ENCODE assay signal across 13 mouse cellular contexts in genomic region chr2:84883942-84884341, GRCm38 (mm10). TPM values are rescaled to one million over a fixed set of nuclear protein-coding genes. Genes with fewer than 3 reads are reported as not detected.
DNase-seq lines count a peak whose midpoint lies in the region; ATAC-seq and TF ChIP-seq lines count a peak whose summit lies in the region.
"Had no signal": no experiment of that assay in that cellular context is flagged by ENCODE, and none has a peak within 500 bp of the region (broad histone marks: within the 10 kb centered on the region; RNA-seq: fewer than 3 reads in every experiment).

No protein-coding gene starts in this region.

- peaks cover 61% of the 10 kb centered on the region for H3K4me1 ChIP-seq in hindbrain, embryonic 10.5 days (replicated peaks)
- H3K4me1 ChIP-seq in hindbrain, postnatal 0 days (ENCODE audit: insufficient read depth, low read length): no peaks in the 10 kb centered on the region; the same call in none of the 2 replicates
- peaks cover 28% of the 10 kb centered on the region for H3K4me1 ChIP-seq in liver, postnatal 0 days (ENCODE audit: insufficient read depth)
- peaks cover 13% of the 10 kb centered on the region for H3K4me1 ChIP-seq in liver, embryonic 11.5 days (replicated peaks; ENCODE audit: control insufficient read depth, insufficient read depth, low read length)
- peaks cover 35% of the 10 kb centered on the region for H3K4me1 ChIP-seq in forebrain, embryonic 16.5 days (replicated peaks; ENCODE audit: control insufficient read depth, insufficient read depth, low read length)
- peaks cover 55% of the 10 kb centered on the region for H3K4me1 ChIP-seq in neural tube, embryonic 13.5 days (replicated peaks)

- no peaks in the 10 kb centered on the region for H3K36me3 ChIP-seq in hindbrain, embryonic 10.5 days
- no peaks in the 10 kb centered on the region for H3K36me3 ChIP-seq in hindbrain, postnatal 0 days (ENCODE audit: insufficient read depth, low read length)
- no peaks in the 10 kb centered on the region for H3K36me3 ChIP-seq in liver, postnatal 0 days (replicated peaks; ENCODE audit: insufficient read depth, low read length)
- no peaks in the 10 kb centered on the region for H3K36me3 ChIP-seq in liver, embryonic 11.5 days (ENCODE audit: control insufficient read depth, insufficient read depth, low read length)
- no peaks in the 10 kb centered on the region for H3K36me3 ChIP-seq in forebrain, embryonic 16.5 days (ENCODE audit: control insufficient read depth, insufficient read depth)
- H3K36me3 ChIP-seq in neural tube, embryonic 13.5 days: no peaks in the 10 kb centered on the region

- 53% methylated on average over 4 of the region's 4 CpGs for WGBS in hindbrain, embryonic 10.5 days
- WGBS in hindbrain, postnatal 0 days: 71% methylated on average over 4 of the region's 4 CpGs
- 68% methylated on average over 4 of the region's 4 CpGs for WGBS in liver, postnatal 0 days (ENCODE audit: insufficient replicate concordance)
- WGBS in liver, embryonic 11.5 days: 57% methylated on average over 4 of the region's 4 CpGs
- 65% methylated on average over 4 of the region's 4 CpGs for WGBS in forebrain, embryonic 16.5 days
- 75% methylated on average over 4 of the region's 4 CpGs for WGBS in neural tube, embryonic 13.5 days

- ATAC-seq in hindbrain, postnatal 0 days: no peak
- ATAC-seq in liver, postnatal 0 days: no peak
- no peak for ATAC-seq in liver, embryonic 11.5 days (replicated peaks; ENCODE audit: low FRiP score)
- no peak for ATAC-seq in forebrain, embryonic 16.5 days
- ATAC-seq in neural tube, embryonic 13.5 days (ENCODE audit: low read depth): no peak

- peak overlapping the region; percentile 40 for H3K4me3 ChIP-seq in hindbrain, embryonic 10.5 days
- H3K4me3 ChIP-seq in hindbrain, postnatal 0 days (ENCODE audit: low read length): no peak overlapping the region
- no peak overlapping the region for H3K4me3 ChIP-seq in liver, postnatal 0 days (ENCODE audit: low read depth, low read length)
- no peak overlapping the region for H3K4me3 ChIP-seq in liver, embryonic 11.5 days (ENCODE audit: low read depth, low read length)
- H3K4me3 ChIP-seq in forebrain, embryonic 16.5 days (replicated peaks; ENCODE audit: low read length): peak overlapping the region; percentile 71
- 0 out of 2 replicates have a peak overlapping the region, but pooled peaks have one; percentile 12 for H3K4me3 ChIP-seq in neural tube, embryonic 13.5 days

- no peaks in the 10 kb centered on the region for H3K9me3 ChIP-seq in hindbrain, embryonic 10.5 days
- H3K9me3 ChIP-seq in hindbrain, postnatal 0 days (ENCODE audit: low read length): no peaks in the 10 kb centered on the region
- H3K9me3 ChIP-seq in liver, postnatal 0 days (ENCODE audit: low read length): no peaks in the 10 kb centered on the region
- no peaks in the 10 kb centered on the region for H3K9me3 ChIP-seq in liver, embryonic 11.5 days (ENCODE audit: control insufficient read depth, low read length)
- no peaks in the 10 kb centered on the region for H3K9me3 ChIP-seq in forebrain, embryonic 16.5 days (ENCODE audit: control insufficient read depth, low read length)
- no peaks in the 10 kb centered on the region for H3K9me3 ChIP-seq in neural tube, embryonic 13.5 days

- H3K9ac ChIP-seq in hindbrain, postnatal 0 days (replicated peaks; ENCODE audit: low read length): no peak overlapping the region
- no peak overlapping the region for H3K9ac ChIP-seq in liver, postnatal 0 days (replicated peaks)
- no peak overlapping the region for H3K9ac ChIP-seq in liver, embryonic 11.5 days (ENCODE audit: low read depth, low read length)
- 0 out of 2 replicates have a peak overlapping the region, but pooled peaks have one; percentile 15 for H3K9ac ChIP-seq in forebrain, embryonic 16.5 days (replicated peaks; ENCODE audit: low read depth, low read length)
- no peak overlapping the region for H3K9ac ChIP-seq in neural tube, embryonic 13.5 days
- H3K9ac ChIP-seq: liver, embryonic 14.5 days had no signal

- peaks cover 94% of the 10 kb centered on the region for H3K27me3 ChIP-seq in hindbrain, embryonic 10.5 days (ENCODE audit: insufficient read depth, poor library complexity, severe bottlenecking)
- H3K27me3 ChIP-seq in hindbrain, postnatal 0 days (ENCODE audit: insufficient read depth, low read length): peaks cover 27% of the 10 kb centered on the region; the same call in 1 of the 2 replicates
- peaks cover 88% of the 10 kb centered on the region for H3K27me3 ChIP-seq in liver, postnatal 0 days (ENCODE audit: insufficient read depth, low read length)
- peaks cover 90% of the 10 kb centered on the region for H3K27me3 ChIP-seq in liver, embryonic 11.5 days (replicated peaks; ENCODE audit: control insufficient read depth, insufficient read depth, low read length)
- peaks cover 17% of the 10 kb centered on the region for H3K27me3 ChIP-seq in forebrain, embryonic 16.5 days (replicated peaks; ENCODE audit: control insufficient read depth, insufficient read depth, low read length)
- H3K27me3 ChIP-seq in neural tube, embryonic 13.5 days: peaks cover 87% of the 10 kb centered on the region

- TF ChIP-seq CTCF in hindbrain, postnatal 0 days (IDR thresholded peaks at IDR 0.05; ENCODE audit: low read depth): no peak
- no peak for TF ChIP-seq CTCF in liver, postnatal 0 days (IDR thresholded peaks at IDR 0.05; ENCODE audit: low read depth)

- no peak overlapping the region for H3K4me2 ChIP-seq in hindbrain, postnatal 0 days (ENCODE audit: low read depth, low read length)
- H3K4me2 ChIP-seq in liver, postnatal 0 days (ENCODE audit: low read depth, low read length): no peak overlapping the region
- H3K4me2 ChIP-seq in liver, embryonic 11.5 days: no peak overlapping the region
- peak overlapping the region; percentile 86 for H3K4me2 ChIP-seq in forebrain, embryonic 16.5 days (ENCODE audit: low read length)
- H3K4me2 ChIP-seq in neural tube, embryonic 13.5 days: peak overlapping the region; percentile 96

- no peak for TF ChIP-seq EP300 in liver, postnatal 0 days (IDR thresholded peaks at IDR 0.05; ENCODE audit: low read depth)

- H3K27ac ChIP-seq in hindbrain, embryonic 10.5 days: 0 out of 2 replicates have a peak overlapping the region, but pooled peaks have one; percentile 30
- no peak overlapping the region for H3K27ac ChIP-seq in hindbrain, postnatal 0 days
- H3K27ac ChIP-seq in liver, postnatal 0 days (ENCODE audit: low read depth): no peak overlapping the region
- no peak overlapping the region for H3K27ac ChIP-seq in liver, embryonic 11.5 days (ENCODE audit: low read depth, low read length)
- no peak overlapping the region for H3K27ac ChIP-seq in forebrain, embryonic 16.5 days (ENCODE audit: low read length)
- H3K27ac ChIP-seq in neural tube, embryonic 13.5 days (replicated peaks): peak overlapping the region; percentile 42; the same call in 1 of the 2 replicates
- H3K27ac ChIP-seq: liver, embryonic 14.5 days had no signal

- DNase-seq in hindbrain, embryonic 10.5 days (ENCODE audit: low spot score): no peak
- DNase-seq in hindbrain, postnatal 0 days (ENCODE audit: low spot score): no peak
- DNase-seq in liver, postnatal 0 days: peak; percentile 11
- no peak for DNase-seq in liver, embryonic 11.5 days (ENCODE audit: low spot score)
- no peak for DNase-seq in c-Kit-positive CD71-positive TER-119-positive erythroid progenitor cells, embryonic 14.5 days (ENCODE audit: low spot score)
- no peak for DNase-seq in urinary bladder, postnatal 14 days (ENCODE audit: low spot score)
- DNase-seq: adrenal gland, postnatal 14 days; B cell, adult 2 months; cerebellum, adult 8-10 months had no signal

RNA-seq across cellular contexts. Expression of gene Rtn4rl2, which starts 2.6 kb away (rescaled TPM):
- 3.8 and 4.0 TPM in 2 replicates for polyA plus RNA-seq in hindbrain, embryonic 10.5 days (2016; fragmentation: Nextera tagmentation; extraction: Ambion mirVana)
- 10.1 and 12.2 TPM in 2 replicates for total RNA-seq in hindbrain, postnatal 0 days (2014; rRNA removed)
- 4.2 and 4.3 TPM in 2 replicates for polyA plus RNA-seq in hindbrain, postnatal 0 days (2015; fragmentation: Nextera tagmentation; extraction: Ambion mirVana)
- 0.14 and 0.31 TPM in 2 replicates for polyA plus RNA-seq in liver, postnatal 0 days (2015; fragmentation: Nextera tagmentation; extraction: Ambion mirVana)
- polyA plus RNA-seq in liver, embryonic 11.5 days (2014; fragmentation: Nextera tagmentation; extraction: Ambion mirVana): 0.66 and 1.2 TPM in 2 replicates
- 9.8 and 11.4 TPM in 2 replicates for polyA plus RNA-seq in forebrain, embryonic 16.5 days (2015; fragmentation: Nextera tagmentation; extraction: Ambion mirVana)
- 6.8 and 7.1 TPM in 2 replicates for polyA plus RNA-seq in neural tube, embryonic 13.5 days (2015; fragmentation: Nextera tagmentation; extraction: Ambion mirVana)
- total RNA-seq: megakaryocyte progenitor cell, adult 5-6 weeks had no signal

RNA-seq across cellular contexts. Expression of gene Slc43a1, which starts 45.3 kb away (rescaled TPM):
- polyA plus RNA-seq in hindbrain, embryonic 10.5 days (2016; fragmentation: Nextera tagmentation; extraction: Ambion mirVana): 23.1 and 28.6 TPM in 2 replicates
- total RNA-seq in hindbrain, postnatal 0 days (2014; rRNA removed): 5.8 and 9.3 TPM in 2 replicates
- polyA plus RNA-seq in hindbrain, postnatal 0 days (2015; fragmentation: Nextera tagmentation; extraction: Ambion mirVana): 1.3 and 1.5 TPM in 2 replicates
- 67.8 and 74.2 TPM in 2 replicates for polyA plus RNA-seq in liver, postnatal 0 days (2015; fragmentation: Nextera tagmentation; extraction: Ambion mirVana)
- 83.2 and 101 TPM in 2 replicates for polyA plus RNA-seq in liver, embryonic 11.5 days (2014; fragmentation: Nextera tagmentation; extraction: Ambion mirVana)
- polyA plus RNA-seq in forebrain, embryonic 16.5 days (2015; fragmentation: Nextera tagmentation; extraction: Ambion mirVana): 2.6 and 3.1 TPM in 2 replicates
- polyA plus RNA-seq in neural tube, embryonic 13.5 days (2015; fragmentation: Nextera tagmentation; extraction: Ambion mirVana): 2.4 and 3.3 TPM in 2 replicates

RNA-seq across cellular contexts. Expression of gene Slc43a3, which starts 52.4 kb away (rescaled TPM):
- polyA plus RNA-seq in hindbrain, embryonic 10.5 days (2016; fragmentation: Nextera tagmentation; extraction: Ambion mirVana): 21.5 and 26.6 TPM in 2 replicates
- total RNA-seq in hindbrain, postnatal 0 days (2014; rRNA removed): 4.9 and 9.7 TPM in 2 replicates
- polyA plus RNA-seq in hindbrain, postnatal 0 days (2015; fragmentation: Nextera tagmentation; extraction: Ambion mirVana): 4.1 and 6.4 TPM in 2 replicates
- polyA plus RNA-seq in liver, postnatal 0 days (2015; fragmentation: Nextera tagmentation; extraction: Ambion mirVana): 45.5 and 48.5 TPM in 2 replicates
- 107 and 111 TPM in 2 replicates for polyA plus RNA-seq in liver, embryonic 11.5 days (2014; fragmentation: Nextera tagmentation; extraction: Ambion mirVana)
- 6.6 and 7.2 TPM in 2 replicates for polyA plus RNA-seq in forebrain, embryonic 16.5 days (2015; fragmentation: Nextera tagmentation; extraction: Ambion mirVana)
- 8.6 and 11.2 TPM in 2 replicates for polyA plus RNA-seq in neural tube, embryonic 13.5 days (2015; fragmentation: Nextera tagmentation; extraction: Ambion mirVana)

RNA-seq across cellular contexts. Expression of gene Timm10, which starts 57.1 kb away (rescaled TPM):
- polyA plus RNA-seq in hindbrain, embryonic 10.5 days (2016; fragmentation: Nextera tagmentation; extraction: Ambion mirVana): 56.3 and 58.9 TPM in 2 replicates
- 44.5 and 57.3 TPM in 2 replicates for total RNA-seq in hindbrain, postnatal 0 days (2014; rRNA removed)
- 82.5 and 91.7 TPM in 2 replicates for polyA plus RNA-seq in hindbrain, postnatal 0 days (2015; fragmentation: Nextera tagmentation; extraction: Ambion mirVana)
- polyA plus RNA-seq in liver, postnatal 0 days (2015; fragmentation: Nextera tagmentation; extraction: Ambion mirVana): 59.8 and 63.9 TPM in 2 replicates
- 84.3 and 84.5 TPM in 2 replicates for polyA plus RNA-seq in liver, embryonic 11.5 days (2014; fragmentation: Nextera tagmentation; extraction: Ambion mirVana)
- polyA plus RNA-seq in forebrain, embryonic 16.5 days (2015; fragmentation: Nextera tagmentation; extraction: Ambion mirVana): 58.0 and 69.5 TPM in 2 replicates
- 52.9 and 56.0 TPM in 2 replicates for polyA plus RNA-seq in neural tube, embryonic 13.5 days (2015; fragmentation: Nextera tagmentation; extraction: Ambion mirVana)

Comparison
In these comparisons a context has a peak if more than half of its experiments do, and no peak if none do; other contexts are left out.
1. H3K27ac ChIP-seq: peak in hindbrain, embryonic 10.5 days (single experiment) and neural tube, embryonic 13.5 days (single experiment); none in hindbrain, postnatal 0 days (single experiment), liver, postnatal 0 days (single experiment), liver, embryonic 11.5 days (single experiment) and forebrain, embryonic 16.5 days (single experiment).
2. H3K4me3 ChIP-seq: peak in hindbrain, embryonic 10.5 days (single experiment), forebrain, embryonic 16.5 days (single experiment) and neural tube, embryonic 13.5 days (single experiment); none in hindbrain, postnatal 0 days (single experiment), liver, postnatal 0 days (single experiment) and liver, embryonic 11.5 days (single experiment).
3. H3K4me2 ChIP-seq: peak in forebrain, embryonic 16.5 days (single experiment) and neural tube, embryonic 13.5 days (single experiment); none in hindbrain, postnatal 0 days (single experiment), liver, postnatal 0 days (single experiment) and liver, embryonic 11.5 days (single experiment).